Mouse (Mus musculus) hindbrain, postnatal 0 days (tissue): ENCODE results near the gene Kmt2e. TPM values are rescaled to one million over a fixed set of nuclear protein-coding genes. Genes with fewer than 3 reads are reported as not detected.
A peak's percentile ranks its signal among the peaks of the same experiment; 100 is the strongest.

Experiments used
- ATAC-seq: fragments of 200-750 bp; cut with Nextera tagmentation; 2 replicates; pipeline ENCODE4 v1.8.0; 2017; ENCODE audit warnings: mild to moderate bottlenecking, moderate TSS enrichment, moderate library complexity
- DNase-seq: peaks from one replicate; pipeline ENCODE4 v3.0.0-alpha.2; 2015; ENCODE audit warnings: low spot score
- H3K27ac ChIP-seq: fragments of 300-500 bp; sonication (generic); 2 replicates; pipeline ENCODE4 v1.5.1; 2014; ENCODE audit warnings: mild to moderate bottlenecking
- H3K27me3 ChIP-seq: fragments of 300-500 bp; sonication (generic); 2 replicates; pipeline ENCODE4 v1.6.1; 2014; ENCODE audit warnings: low read length, mixed read lengths; ENCODE audit not compliant: insufficient read depth
- H3K36me3 ChIP-seq: fragments of 300-500 bp; sonication (generic); 2 replicates; pipeline ENCODE4 v1.6.1; 2014; ENCODE audit warnings: low read length, mixed read lengths; ENCODE audit not compliant: insufficient read depth
- H3K4me1 ChIP-seq: fragments of 300-500 bp; sonication (generic); 2 replicates; pipeline ENCODE4 v1.6.1; 2014; ENCODE audit warnings: antibody characterized with exemption, low read length, mixed read lengths; ENCODE audit not compliant: insufficient read depth
- H3K4me2 ChIP-seq: fragments of 300-500 bp; sonication (generic); 2 replicates; pipeline ENCODE4 v1.6.1; 2014; ENCODE audit warnings: low read depth, mild to moderate bottlenecking, low read length, moderate library complexity, mixed read lengths
- H3K4me3 ChIP-seq: fragments of 300-500 bp; sonication (generic); 2 replicates; pipeline ENCODE4 v1.5.1; 2014; ENCODE audit warnings: low read length
- H3K9ac ChIP-seq: fragments of 300-500 bp; sonication (generic); replicated peaks from 2 replicates; pipeline ENCODE4 v1.6.1; 2014; ENCODE audit warnings: mild to moderate bottlenecking, low read length, moderate library complexity, mixed read lengths
- H3K9me3 ChIP-seq: fragments of 300-500 bp; sonication (generic); 2 replicates; pipeline ENCODE4 v1.6.1; 2016; ENCODE audit warnings: low read length, mixed read lengths
- CTCF ChIP-seq: IDR thresholded peaks from 2 replicates; pipeline ENCODE4 v1.5.1; 2016; ENCODE audit warnings: antibody characterized with exemption, control low read depth, low read depth
- WGBS: fragments of 180-500 bp; shearing (Covaris S2); extraction: QIAGEN DNeasy Blood & Tissue Kit; methylation state at CpG from one replicate; pipeline ENCODE4 v1.1.7; 2014; 5-methylcytosine and 5-hydroxymethylcytosine counted together
- polyA plus RNA-seq: library from polyadenylated mRNA; unstranded; fragments of >200 nt; fragmentation: Nextera tagmentation; extraction: Ambion mirVana; gene quantifications from 2 replicates; pipeline ENCODE4 v1.2.1, GENCODE M21; 2015
- total RNA-seq: library from RNA; depleted of rRNA; stranded (reverse); fragments of >200 nt; gene quantifications from 2 replicates; pipeline ENCODE4 v1.2.3, GENCODE M21; 2014

The Kmt2e gene
- total and polyA plus RNA-seq, 2 experiments from 2014 or later = 51.2 to 119 TPM

DNA sequence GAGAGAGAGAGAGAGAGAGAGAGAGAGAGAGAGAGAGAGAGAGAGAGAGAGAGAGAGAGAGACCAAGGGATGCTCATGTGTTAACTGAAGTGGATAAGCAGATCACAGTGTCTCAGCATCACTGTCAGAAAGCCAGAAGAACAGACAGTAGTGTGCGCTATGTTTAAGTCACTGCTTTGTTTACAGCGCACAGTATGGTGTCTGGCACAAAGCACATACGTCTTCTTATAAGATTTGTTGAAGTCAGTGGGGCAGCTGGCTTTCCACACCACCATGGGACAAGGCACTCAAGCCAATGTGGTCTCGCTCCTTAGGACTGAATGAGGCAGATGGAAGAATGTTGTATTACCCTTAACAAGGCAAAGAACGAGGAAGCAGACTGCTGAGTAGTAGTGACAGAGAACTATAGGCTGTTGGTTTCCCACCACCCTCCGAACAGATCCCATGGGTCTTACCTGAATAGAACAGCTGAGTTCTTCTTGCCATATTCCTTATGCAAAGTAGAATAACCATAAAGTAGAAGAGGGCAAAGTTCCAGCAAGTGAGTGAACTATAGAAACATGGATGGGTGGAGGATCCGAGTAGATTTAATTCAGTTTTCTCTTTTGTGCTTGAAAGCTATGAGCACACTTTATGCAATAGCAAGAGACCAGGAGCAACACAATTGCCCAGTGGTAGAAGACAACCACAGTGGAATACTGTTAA, 44.5 kb upstream of the Kmt2e start:
- Histone ChIP-seq H3K4me3 (no peak overlapping the region), H3K4me1 (no peaks in the 10 kb centered on the region), H3K9me3 (no peaks in the 10 kb centered on the region), H3K27ac (no peak overlapping the region), H3K27me3 (no peaks in the 10 kb centered on the region), H3K9ac (no peak overlapping the region), H3K4me2 (no peak overlapping the region), H3K36me3 (no peaks in the 10 kb centered on the region)
- DNase-seq (peak; percentile 43), ATAC-seq (no peak)
- WGBS = 65% methylated on average over 7 of the region's 7 CpGs
- no peak for TF ChIP-seq CTCF

DNA sequence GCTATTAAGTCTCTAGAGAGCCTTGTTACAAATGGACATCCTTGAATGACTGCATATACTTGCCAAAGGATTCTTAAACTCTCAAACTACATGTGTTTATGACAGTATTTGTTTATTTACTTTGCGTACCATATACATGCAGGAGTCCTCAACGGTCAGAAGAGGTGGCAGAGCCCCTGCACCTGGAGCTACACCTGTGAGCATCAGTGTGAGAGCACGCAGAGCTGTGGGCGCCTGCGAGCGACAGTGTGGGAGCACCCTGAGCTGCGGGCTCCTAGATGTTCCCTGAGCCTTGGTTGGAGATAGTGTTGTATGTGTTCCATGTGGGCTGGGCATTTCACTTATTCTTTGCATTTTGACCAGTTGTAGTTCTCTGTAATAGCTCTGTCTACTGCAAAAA, 42.5 kb upstream of the Kmt2e start:
- H3K9ac ChIP-seq = no peak overlapping the region
- no peaks in the 10 kb centered on the region for H3K4me1 ChIP-seq
- no peak for TF ChIP-seq CTCF
- WGBS = 90% methylated on average over 7 of the region's 7 CpGs
- H3K4me2 ChIP-seq = no peak overlapping the region
- H3K36me3 ChIP-seq = no peaks in the 10 kb centered on the region
- DNase-seq (no peak), ATAC-seq (no peak)
- H3K27me3 ChIP-seq = no peaks in the 10 kb centered on the region
- H3K4me3 ChIP-seq = no peak overlapping the region
- no peaks in the 10 kb centered on the region for H3K9me3 ChIP-seq
- H3K27ac ChIP-seq = no peak overlapping the region

DNA sequence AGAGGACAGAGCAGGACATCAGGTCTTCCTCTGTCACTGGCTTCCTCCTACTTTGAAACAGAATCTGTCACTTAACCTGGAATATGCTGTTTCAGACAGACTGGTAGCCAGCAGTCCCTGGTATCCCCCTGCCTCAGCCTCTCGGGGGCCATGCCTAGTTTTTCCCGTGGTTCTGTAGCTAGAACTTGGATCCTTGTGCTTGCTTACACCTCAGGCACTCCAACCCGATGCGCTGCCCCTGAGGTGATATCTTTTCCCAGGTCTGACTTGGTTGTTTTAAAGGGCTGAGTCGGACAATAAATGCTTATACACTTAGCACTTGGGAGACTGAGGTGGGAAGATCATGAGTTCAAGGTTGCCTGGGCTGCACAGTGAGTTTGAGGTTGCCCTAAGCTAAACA, 40.4 kb upstream of the Kmt2e start:
- Histone ChIP-seq H3K9ac (no peak overlapping the region), H3K9me3 (no peaks in the 10 kb centered on the region), H3K4me3 (no peak overlapping the region), H3K4me1 (no peaks in the 10 kb centered on the region), H3K27ac (no peak overlapping the region), H3K27me3 (no peaks in the 10 kb centered on the region), H3K4me2 (no peak overlapping the region), H3K36me3 (no peaks in the 10 kb centered on the region)
- ATAC-seq = no peak
- 89% methylated on average over 5 of the region's 5 CpGs for WGBS
- no peak for DNase-seq
- no peak for TF ChIP-seq CTCF

DNA sequence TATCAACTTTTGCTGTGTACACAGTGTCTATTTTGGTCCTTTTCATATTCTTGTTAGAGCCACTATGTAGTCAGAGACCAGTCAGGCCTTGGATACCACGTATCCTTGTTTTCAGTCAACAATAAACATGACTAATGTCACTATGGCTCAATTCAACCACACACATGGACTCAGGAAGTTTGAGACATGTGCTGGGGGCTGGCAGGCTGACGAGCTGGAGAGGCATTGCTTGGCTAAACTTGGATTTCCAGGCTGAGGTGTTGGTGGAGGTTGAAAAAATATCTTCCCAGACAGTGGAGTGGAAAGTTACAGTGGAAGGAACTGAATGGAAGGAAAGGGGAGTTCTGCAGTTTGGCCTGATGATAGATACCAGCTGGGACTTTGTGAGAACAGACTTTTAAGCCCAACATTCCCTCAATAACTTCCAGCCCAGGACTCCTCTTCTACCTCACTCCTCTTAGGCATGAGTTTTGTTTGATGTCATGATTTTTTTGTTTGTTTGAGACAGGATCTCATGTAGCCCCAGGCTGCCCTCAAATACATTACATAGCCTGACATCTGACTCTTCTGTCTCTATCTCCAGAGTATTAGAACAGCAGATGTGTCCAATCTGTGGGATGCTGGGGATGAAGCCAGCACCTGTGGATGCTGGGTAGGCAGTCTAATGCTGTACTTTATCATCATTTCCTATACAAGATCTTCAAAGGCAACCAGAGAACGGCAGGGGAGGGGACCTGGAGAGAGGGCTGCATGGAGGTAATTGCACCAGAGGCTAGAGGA, 39.7 kb upstream of the Kmt2e start:
- ATAC-seq (no peak), DNase-seq (no peak)
- H3K27ac ChIP-seq = no peak overlapping the region
- WGBS = 61% methylated on average over 3 of the region's 3 CpGs
- no peak overlapping the region for H3K4me2 ChIP-seq
- TF ChIP-seq CTCF = no peak
- no peaks in the 10 kb centered on the region for H3K4me1 ChIP-seq
- H3K9ac ChIP-seq = no peak overlapping the region
- no peaks in the 10 kb centered on the region for H3K36me3 ChIP-seq
- H3K27me3 ChIP-seq = no peaks in the 10 kb centered on the region
- H3K9me3 ChIP-seq = no peaks in the 10 kb centered on the region
- H3K4me3 ChIP-seq = no peak overlapping the region

DNA sequence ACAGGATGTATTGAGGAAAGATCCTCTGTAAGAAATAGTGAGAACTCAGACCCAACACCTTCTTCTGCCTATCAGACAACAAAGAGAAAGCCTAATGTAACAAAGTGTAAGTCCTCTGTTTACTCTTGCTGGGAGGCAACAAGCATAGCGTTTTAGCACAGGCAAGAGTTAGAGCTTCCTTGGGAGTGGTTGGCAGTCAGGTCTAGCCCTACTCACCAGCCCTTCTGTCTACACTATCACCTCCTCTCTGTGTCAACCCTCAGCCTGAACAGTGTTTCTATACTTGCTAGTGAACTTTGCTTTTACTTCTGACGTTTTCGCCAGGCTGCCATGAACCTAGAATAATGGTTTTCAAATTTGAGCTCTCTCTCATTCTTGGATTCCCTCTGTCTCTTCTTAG, 38.5 kb upstream of the Kmt2e start:
- H3K4me2 ChIP-seq = no peak overlapping the region
- no peak for TF ChIP-seq CTCF
- no peak overlapping the region for H3K27ac ChIP-seq
- ATAC-seq (no peak), DNase-seq (no peak)
- H3K9me3 ChIP-seq = no peaks in the 10 kb centered on the region
- H3K36me3 ChIP-seq = no peaks in the 10 kb centered on the region
- no peaks in the 10 kb centered on the region for H3K4me1 ChIP-seq
- WGBS = 83% methylated on average over 3 of the region's 3 CpGs
- H3K27me3 ChIP-seq = no peaks in the 10 kb centered on the region
- H3K9ac ChIP-seq = no peak overlapping the region
- H3K4me3 ChIP-seq = no peak overlapping the region

DNA sequence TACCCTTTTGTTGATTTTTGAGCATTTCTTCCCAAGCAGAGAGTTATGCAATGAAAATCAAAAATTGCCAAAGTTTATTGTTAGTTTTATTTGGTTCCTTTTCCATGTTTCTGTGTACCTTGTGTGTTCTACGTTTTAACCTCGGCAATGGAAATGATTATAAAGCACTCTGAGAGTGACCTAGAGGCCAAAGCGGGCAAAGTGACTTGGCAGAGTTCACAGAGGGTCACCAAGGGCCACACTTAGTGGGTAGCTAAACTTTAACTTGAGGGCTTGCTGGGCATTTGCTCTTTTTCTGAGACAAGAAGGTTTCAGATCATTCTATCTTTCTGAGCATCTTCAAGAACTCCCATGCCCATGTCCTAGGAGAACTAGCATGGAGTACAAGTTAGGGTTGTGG, 37.5 kb upstream of the Kmt2e start:
- H3K27ac ChIP-seq = no peak overlapping the region
- no peak overlapping the region for H3K4me3 ChIP-seq
- no peak overlapping the region for H3K4me2 ChIP-seq
- H3K9ac ChIP-seq = no peak overlapping the region
- no peak for TF ChIP-seq CTCF
- H3K9me3 ChIP-seq = no peaks in the 10 kb centered on the region
- H3K4me1 ChIP-seq = no peaks in the 10 kb centered on the region
- 90% methylated on average over 3 of the region's 3 CpGs for WGBS
- DNase-seq (no peak), ATAC-seq (no peak)
- no peaks in the 10 kb centered on the region for H3K36me3 ChIP-seq
- no peaks in the 10 kb centered on the region for H3K27me3 ChIP-seq

DNA sequence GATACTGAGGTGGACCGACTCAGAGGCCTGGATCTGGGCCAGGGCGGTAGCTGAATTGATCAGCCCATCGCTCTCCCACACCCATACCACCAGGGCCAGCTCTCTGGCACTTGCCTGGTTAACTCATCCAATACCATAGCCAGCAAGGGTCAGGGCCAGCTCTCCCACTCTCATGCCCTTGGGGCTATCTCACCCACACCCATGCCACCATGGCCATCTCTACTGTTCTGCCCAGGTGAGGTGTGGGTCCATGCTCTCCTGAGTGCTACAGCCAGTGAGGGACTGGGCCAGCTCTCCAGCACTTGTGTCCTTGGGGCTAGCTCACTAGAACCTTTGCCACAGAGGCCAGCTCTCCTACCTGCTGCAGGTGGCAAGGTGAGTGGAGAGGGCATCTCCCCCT, 34.1 kb upstream of the Kmt2e start:
- Histone ChIP-seq H3K4me1 (no peaks in the 10 kb centered on the region), H3K9ac (no peak overlapping the region), H3K4me3 (no peak overlapping the region), H3K27ac (no peak overlapping the region), H3K9me3 (no peaks in the 10 kb centered on the region), H3K4me2 (no peak overlapping the region), H3K36me3 (no peaks in the 10 kb centered on the region), H3K27me3 (no peaks in the 10 kb centered on the region)
- ATAC-seq (no peak), DNase-seq (no peak)
- 84% methylated on average over 3 of the region's 3 CpGs for WGBS
- TF ChIP-seq CTCF = no peak
